Mouse (Mus musculus): ENCODE data around the gene Dixdc1. TPM values are rescaled to one million over a fixed set of nuclear protein-coding genes. Genes with fewer than 3 reads are reported as not detected.
"Not testable (repeated sequence)": the region's sequence is repeated elsewhere in the genome, so short reads cannot be mapped to it uniquely, and the experiment has no call there.

Dixdc1 gene
- total RNA-seq, 2 experiments from 2014 or later: 65.3 to 66.0 TPM

DNA sequence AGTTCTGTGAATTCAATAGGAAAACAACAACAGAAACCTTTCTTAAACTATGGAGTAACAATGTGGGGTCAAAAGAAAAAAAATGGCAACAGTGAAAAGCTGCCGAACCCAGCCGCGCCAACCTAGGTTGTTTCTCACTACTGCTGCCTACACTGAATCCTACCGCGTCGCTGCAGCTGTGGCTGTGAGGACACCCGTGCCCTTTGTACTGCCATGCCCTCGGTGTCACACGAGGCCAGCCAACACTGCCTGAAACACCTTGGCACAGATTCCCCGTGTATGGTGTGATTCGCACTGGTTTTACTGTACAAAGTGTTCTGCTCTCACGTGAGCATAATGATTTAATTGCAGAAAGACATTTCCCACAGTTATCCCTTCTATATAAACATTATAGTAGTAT, 78.9 kb downstream of the Dixdc1 start:
- DNase-seq: peak; percentile 21

GRCm38 (mm10) chr9:50659392-50660217, 79.7 kb downstream of the Dixdc1 start, which contains the start of gene Dlat:
Dlat (minus strand) TSS chr9:50659780.
- DNase-seq: peak; percentile 89
- intact Hi-C loops (cut with DNase I): no loop called here

More for the DNA sequence above, 78.9 kb downstream of the Dixdc1 start:
- intact Hi-C loops (cut with DNase I): no loop called here

DNA sequence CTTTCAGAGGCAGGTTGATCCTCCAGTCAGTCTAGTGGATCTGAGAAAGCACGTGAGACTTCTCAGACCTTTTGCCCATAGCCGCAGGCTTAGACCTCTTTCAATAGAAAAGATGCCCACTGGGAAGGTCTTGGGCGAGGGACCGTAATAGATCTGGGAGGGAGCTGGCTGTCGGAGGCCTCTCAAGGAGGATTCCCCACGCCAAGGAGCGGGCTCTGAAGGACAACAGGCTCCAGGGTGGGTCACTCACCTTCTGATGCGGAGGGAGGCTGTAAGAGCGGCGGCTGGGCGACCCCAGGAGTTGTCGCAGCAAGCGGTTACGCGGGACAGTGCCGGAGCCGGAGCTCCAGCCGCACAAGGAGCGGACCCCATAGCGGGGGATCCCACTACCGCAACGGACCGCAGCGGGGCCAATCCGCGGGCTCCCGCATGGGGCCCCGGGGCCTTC, 80.4 kb downstream of the Dixdc1 start:
- DNase-seq: no peak
- intact Hi-C loops (cut with DNase I): no loop called here

- intact Hi-C loops (cut with DNase I): no loop called here
- no peak for DNase-seq
Measured at GRCm38 (mm10) chr9:50658391-50658790, 80.9 kb downstream of the Dixdc1 start.

DNA sequence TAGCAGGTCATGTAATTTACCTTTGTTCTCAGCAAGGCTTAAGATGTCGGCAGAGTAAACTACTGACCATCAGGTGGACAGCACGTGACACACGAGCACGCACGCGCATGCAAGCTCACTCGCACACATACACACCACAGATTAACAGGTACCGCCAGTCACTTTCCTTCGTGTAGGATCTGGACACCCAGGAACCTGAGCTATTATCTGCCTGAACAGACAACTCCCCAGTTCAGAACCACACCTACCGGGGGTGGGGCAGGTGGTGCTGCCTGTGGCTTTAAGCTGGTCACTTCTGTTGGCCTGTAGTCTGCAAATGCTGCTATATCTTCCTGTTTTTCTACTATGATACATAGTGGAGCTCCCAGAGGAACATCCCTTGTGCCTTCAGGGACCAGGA, 88.8 kb downstream of the Dixdc1 start:
- no peak for DNase-seq
- intact Hi-C loops (cut with DNase I): no loop called here

DNA sequence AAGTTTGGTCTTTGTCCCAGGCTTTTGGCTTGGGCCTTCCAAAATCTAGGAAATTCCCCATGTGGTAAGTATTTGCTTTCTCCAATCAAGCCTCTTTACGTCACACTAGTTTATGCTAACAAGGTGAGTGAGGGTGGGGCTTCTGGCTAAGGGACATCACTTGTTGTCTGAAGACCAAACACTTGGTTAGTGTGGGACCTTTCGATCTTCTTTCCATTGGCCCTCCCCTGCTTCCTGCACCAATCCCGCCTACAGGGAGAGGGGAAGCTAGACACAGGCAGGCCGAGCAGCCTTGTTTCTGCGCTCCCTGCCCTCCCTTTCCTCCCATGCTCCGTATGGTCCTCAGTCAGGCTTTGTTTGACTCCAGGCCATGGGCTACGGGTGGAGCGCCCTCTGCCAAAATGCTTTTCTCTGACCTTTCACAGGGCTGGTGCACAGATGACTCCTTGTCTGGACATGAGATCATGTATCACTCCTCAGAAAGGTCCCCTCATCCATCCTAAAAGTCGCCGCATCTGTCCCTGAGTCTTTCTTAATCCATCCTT, 92.4 kb downstream of the Dixdc1 start:
- intact Hi-C loops (cut with DNase I): no loop called here
- no peak for DNase-seq

- intact Hi-C loops (cut with DNase I): no loop called here
Measured at GRCm38 (mm10) chr9:50634270-50634669, 105.0 kb downstream of the Dixdc1 start.

DNA sequence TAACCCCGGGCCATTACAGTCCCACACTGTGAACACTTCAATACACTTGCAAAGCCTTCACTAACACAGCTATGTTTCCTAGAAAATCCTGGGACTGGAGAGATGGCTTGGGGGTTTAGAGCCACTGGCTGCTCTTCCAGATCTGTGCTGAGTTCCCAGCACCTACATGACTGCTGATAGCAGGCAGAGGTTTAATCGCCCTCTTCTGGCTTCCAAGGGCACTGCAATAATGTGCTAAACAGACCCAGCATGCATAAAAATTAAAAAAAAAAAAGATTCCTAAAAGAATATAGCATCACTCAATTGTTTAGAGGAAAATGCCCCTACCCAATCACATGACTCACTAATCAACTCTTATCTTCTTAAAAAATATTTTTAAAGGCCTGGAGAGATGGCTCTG, 106.3 kb downstream of the Dixdc1 start:
- DNase-seq: no peak
- intact Hi-C loops (cut with DNase I): no loop called here

More at GRCm38 (mm10) chr9:50634270-50634669, 105.0 kb downstream of the Dixdc1 start:
- no peak for DNase-seq

GRCm38 (mm10) chr9:50632016-50632688, 107.2 kb downstream of the Dixdc1 start:
- no peak for DNase-seq
- intact Hi-C loops (cut with DNase I): no loop called here

- intact Hi-C loops (cut with DNase I): not testable (repeated sequence)
Measured at GRCm38 (mm10) chr9:50630903-50631302, 108.4 kb downstream of the Dixdc1 start.

DNA sequence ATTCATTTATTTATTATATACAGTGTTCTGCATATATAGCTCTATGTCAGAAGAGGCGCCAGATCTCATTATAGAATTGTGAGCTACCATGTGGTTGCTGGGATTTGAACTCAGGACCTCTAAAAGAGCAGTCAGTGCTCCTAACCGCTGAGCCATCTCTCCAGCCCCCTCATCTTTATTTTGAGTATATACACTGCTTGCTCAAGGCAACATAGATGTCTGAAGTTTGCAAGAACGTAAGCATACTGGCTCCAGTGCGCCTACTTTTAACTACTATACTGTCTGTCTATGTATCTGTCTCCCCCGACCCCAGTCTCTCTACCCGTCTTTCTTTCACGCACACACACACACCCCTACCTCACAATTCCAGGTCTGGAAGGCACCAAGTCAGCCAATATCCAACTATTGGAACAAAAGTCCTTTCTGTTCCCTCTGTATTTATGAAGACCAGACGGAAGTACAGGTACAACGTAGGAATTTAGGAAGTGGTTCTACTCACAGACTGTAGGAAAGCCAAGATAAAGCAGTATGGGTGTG, 121.5 kb downstream of the Dixdc1 start:
- intact Hi-C loops (cut with DNase I): no loop called here
- DNase-seq: no peak

More at GRCm38 (mm10) chr9:50630903-50631302, 108.4 kb downstream of the Dixdc1 start:
- DNase-seq: not testable (repeated sequence)

- intact Hi-C loops (cut with DNase I): no loop called here
- peak; percentile 86 for DNase-seq
Measured at GRCm38 (mm10) chr9:50616766-50617603, 122.3 kb downstream of the Dixdc1 start, which contains the start of the genes Pih1d2 and Nkapd1. Pih1d2 (plus strand) TSS chr9:50617321. Nkapd1 (minus strand) TSS chr9:50617464.

DNA sequence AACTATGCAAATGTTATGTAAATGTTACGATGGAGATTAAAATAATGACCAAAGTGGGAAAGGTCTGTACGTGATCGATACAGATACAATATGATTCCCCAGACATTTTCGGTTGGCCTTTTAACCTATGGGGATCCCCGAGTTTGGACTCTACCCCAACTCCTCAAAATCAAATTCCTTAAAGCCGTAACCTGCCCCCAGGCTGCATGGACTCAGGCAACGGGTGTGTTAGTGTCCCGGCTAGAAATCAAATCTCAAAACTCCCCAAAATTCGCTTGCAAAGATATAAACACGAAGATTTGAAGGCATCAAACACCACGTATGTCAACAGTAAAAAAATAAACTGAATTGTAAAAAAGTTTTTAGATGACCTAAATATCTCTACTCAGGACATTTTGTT, 123.2 kb downstream of the Dixdc1 start:
- DNase-seq: no peak
- intact Hi-C loops (cut with DNase I): no loop called here

Other genes starting within 250 kb of the Dixdc1 start
- not detected for gene Plet1, start 245.0 kb downstream of the Dixdc1 start, total RNA-seq (2021)
- 10 to 100 TPM; 40.7 to 42.0 TPM for gene Pts, start 210.8 kb downstream of the Dixdc1 start, total RNA-seq (2021)
- gene Il18, start 184.7 kb downstream of the Dixdc1 start, total RNA-seq (2021): 10 to 100 TPM; 16.3 to 17.0 TPM
- under 1 TPM; 0.70 to 0.93 TPM for gene Bco2, start 184.3 kb downstream of the Dixdc1 start, total RNA-seq (2021)
- not detected for gene Tex12, start 178.2 kb downstream of the Dixdc1 start, total RNA-seq (2021)
- gene Sdhd, start 135.7 kb downstream of the Dixdc1 start, total RNA-seq (2021): 100 to 1,000 TPM; 110 to 120 TPM
- 100 to 1,000 TPM; 157 to 174 TPM for gene Timm8b, start 135.6 kb downstream of the Dixdc1 start, total RNA-seq (2021)
- gene Pih1d2, start 122.2 kb downstream of the Dixdc1 start, total RNA-seq (2021): 1 to 10 TPM; 2.1 to 2.5 TPM
- gene Nkapd1, start 122.1 kb downstream of the Dixdc1 start, total RNA-seq (2021): 10 to 100 TPM; 30.6 to 31.1 TPM
- gene Dlat, start 79.7 kb downstream of the Dixdc1 start, total RNA-seq (2021): 10 to 100 TPM; 73.7 to 79.4 TPM
- gene 2310030G06Rik, start 7.0 kb upstream of the Dixdc1 start, total RNA-seq (2021): 1 to 10 TPM; 1.8 to 2.0 TPM
- 10 to 100 TPM; 39.1 to 40.9 TPM for gene Cryab, start 11.8 kb upstream of the Dixdc1 start, total RNA-seq (2021)
- gene Hspb2, start 12.8 kb upstream of the Dixdc1 start, total RNA-seq (2021): 1 to 10 TPM; 1.0 to 1.3 TPM
- 1 to 10 TPM; 5.9 to 8.3 TPM for gene Fdxacb1, start 28.7 kb upstream of the Dixdc1 start, total RNA-seq (2021)
- 10 to 100 TPM; 52.7 to 53.8 TPM for gene Alg9, start 35.5 kb upstream of the Dixdc1 start, total RNA-seq (2021)
- 10 to 100 TPM; 16.6 to 18.6 TPM for gene 1110032A03Rik, start 36.0 kb upstream of the Dixdc1 start, total RNA-seq (2021)
- 10 to 100 TPM; 29.9 to 33.2 TPM for gene Ppp2r1b, start 105.8 kb upstream of the Dixdc1 start, total RNA-seq (2021)

All from left cerebral cortex, postnatal 4 days (tissue).